Mouse (Mus musculus) mesoderm, embryonic 11.5 days (tissue): ENCODE results near the gene Olfr493.

ENCODE experiments used
- DNase-seq: peaks from one replicate; pipeline ENCODE4 v3.0.0-alpha.2; 2012; ENCODE audit warnings: low read depth, low spot score

Gene Olfr493

GRCm38 (mm10) chr7:108346879-108347278 is at the start of gene Olfr493:
Olfr493 (minus strand) TSS chr7:108346979.
- DNase-seq: no peak

DNA sequence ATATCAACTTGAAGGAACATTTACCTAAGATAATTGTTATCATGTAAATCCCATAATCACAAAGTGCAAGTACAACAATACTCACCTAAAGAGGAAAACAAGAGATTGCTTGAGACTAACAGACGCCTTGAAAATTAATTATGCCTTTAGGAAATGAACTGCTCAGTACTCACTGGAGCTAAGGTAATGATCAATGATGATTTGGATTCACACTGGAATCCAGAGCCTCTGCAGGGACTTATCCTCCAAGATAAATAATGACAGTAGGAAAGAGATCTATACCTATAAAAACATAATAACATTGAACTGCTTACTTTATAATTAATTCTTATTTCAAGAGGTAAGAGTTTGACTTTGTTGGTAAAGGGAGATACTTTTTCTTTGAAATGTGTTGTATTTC is 46.1 kb upstream of the Olfr493 start, which contains the start of gene Olfr495:
Olfr495 (plus strand) TSS at position 301 of the 400 bp plus-strand sequence.
- no peak for DNase-seq

- no peak for DNase-seq
These were observed 18.3 kb upstream of the Olfr493 start, which contains the start of gene Olfr494 for GRCm38 (mm10) chr7:108365035-108365434. Olfr494 (plus strand) TSS chr7:108365335.

GRCm38 (mm10) chr7:108323574-108323973 is 23.2 kb downstream of the Olfr493 start, which contains the start of gene Olfr492:
Olfr492 (minus strand) TSS chr7:108323674.
- no peak for DNase-seq

- no peak for DNase-seq
These were observed 33.6 kb downstream of the Olfr493 start, which contains the start of gene Olfr491 for GRCm38 (mm10) chr7:108313151-108313550. Olfr491 (plus strand) TSS chr7:108313451.
